Mouse (Mus musculus) liver (tissue): ENCODE measurements around the gene Plb1.
A peak's percentile ranks its signal among the peaks of the same experiment; 100 is the strongest.

Experiments
- DNase-seq: peaks from one replicate; pipeline ENCODE4 v3.0.0-alpha.2; 2020; ENCODE audit warnings: mixed read lengths

Plb1 gene

DNA sequence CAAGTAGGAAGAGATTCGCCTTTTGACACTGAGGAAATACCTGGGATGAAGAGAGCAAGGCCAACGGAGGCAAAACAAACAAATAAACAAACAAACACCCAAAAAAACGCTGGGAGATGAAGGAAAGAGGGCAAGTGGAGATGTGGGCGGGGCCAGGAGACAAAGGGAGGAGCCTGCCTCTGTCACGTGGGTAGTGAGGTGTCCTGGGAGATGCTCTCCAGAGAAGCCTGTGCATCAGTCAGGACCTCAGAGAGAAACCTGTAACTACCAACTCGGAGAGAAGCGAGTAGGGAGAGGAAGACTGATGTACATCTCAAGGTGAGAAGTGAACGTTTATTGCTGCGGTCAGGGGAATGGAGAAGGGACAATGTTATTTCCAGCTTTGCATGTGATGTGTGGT is at the start of gene Plb1:
TSS of gene Plb1 (plus strand) at position 235 of the 400 bp plus-strand sequence.
- DNase-seq: no peak

DNA sequence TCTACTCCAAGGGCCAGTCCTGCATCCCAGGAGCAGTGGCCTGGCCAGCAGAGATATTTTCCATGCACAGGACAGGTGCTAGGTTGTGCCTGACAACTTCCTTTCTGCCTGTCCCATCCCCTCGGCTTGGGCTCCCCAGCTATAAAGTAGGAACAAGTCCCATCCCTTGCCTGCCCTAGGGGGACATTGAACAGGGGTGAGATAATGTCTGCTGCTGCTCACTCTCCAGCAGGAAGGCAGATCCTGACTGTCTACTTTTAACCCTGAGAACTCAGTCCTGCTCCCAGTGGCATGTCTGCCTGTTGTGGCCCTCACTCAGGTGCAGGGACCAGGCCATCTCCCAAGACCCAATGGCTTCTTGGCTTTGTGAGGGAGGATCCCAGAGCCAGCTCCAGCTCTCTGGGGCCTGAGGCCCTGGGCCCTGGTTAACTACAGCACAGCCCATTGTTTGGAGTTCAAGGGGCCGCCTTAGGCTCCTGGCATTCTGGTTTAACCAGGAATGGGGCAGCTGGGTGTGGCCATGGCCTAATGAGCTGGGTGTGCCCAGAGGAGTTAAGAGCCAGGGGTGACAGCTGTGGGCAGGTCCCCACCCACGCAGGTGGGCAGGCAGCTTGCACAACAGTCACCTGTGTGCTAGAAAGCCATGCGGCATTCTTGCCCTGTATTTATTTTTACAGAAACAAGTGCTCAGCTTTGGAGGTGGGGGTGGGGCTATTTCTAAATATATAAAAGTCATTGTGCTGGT is 49.5 kb upstream of the Plb1 start:
- DNase-seq: no peak

DNA sequence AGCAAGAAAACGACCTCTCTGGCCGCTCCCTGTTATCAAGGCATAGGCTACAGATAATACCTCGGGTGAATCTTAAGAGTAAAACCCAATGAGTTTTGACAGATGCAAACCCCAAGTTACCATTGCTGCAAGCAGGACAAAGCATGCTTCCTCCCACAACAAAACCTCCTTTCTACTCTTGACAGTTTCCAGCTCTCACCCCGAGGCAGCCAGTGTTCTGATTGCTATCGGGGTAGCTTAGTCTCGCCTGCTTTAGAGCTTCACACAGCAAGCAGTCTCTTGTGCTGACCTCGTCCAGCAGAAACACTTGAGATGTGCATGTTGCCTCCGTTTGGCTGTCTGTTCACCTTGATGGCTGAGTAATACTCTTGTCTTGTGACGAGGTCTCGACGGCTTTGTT is 44.8 kb upstream of the Plb1 start:
- no peak for DNase-seq

DNA sequence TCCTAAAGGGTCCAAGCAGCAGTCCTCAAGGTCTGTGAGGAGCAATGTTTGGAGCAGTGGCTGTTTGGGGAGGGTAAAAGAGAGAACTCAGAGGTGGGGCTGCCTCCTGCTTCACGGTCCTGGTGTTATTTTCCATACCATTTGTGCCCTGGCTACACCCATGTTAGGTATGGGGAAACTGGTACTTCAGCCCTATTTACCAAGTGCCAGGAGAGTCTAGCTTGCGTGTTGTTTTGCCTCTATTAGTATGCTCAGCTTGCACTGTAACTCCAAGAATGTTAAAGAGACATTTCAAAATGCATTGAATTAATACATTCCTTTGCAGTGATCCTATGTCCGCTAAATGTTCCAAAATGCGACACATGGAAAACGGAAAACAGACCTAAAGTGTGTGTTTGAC is 41.2 kb upstream of the Plb1 start:
- DNase-seq: no peak

DNA sequence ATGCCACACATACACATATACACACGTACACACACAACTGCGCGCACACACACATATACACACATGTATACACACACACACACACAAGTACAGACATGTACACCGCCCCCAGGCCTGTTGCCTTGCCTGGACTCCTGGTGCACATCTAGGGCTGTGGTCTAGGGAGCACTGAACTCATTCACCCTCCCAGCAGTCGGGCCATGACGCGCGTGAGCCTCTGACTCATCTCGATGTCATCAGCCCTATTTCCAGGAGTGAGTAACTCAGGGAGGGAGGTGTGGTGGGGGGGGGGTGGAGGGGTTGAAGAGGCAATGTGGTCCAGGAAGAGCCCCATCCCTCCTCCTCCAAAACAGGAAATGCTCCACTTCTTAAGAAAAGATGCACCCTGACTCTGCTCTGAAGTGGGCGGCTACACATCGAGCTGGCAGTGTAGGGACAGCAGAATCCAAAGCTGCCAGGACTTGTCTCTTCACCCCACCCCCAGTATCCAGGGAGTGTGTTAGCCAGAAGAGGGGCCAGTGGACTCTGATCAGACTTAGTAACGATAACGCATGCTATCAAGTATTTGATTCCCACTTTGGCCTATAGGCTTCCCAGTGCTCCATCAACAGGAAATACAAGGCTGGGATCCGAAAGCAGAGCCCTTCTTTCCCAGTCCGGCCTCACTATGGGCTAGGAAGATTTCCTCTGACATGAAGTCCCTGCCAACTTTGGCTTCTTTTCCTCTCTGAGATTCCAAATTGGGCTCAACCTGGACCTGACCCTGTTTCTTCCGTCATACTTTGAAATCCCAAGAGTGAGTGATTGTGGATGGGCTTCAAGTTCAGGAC is 40.3 kb upstream of the Plb1 start:
- no peak for DNase-seq

DNA sequence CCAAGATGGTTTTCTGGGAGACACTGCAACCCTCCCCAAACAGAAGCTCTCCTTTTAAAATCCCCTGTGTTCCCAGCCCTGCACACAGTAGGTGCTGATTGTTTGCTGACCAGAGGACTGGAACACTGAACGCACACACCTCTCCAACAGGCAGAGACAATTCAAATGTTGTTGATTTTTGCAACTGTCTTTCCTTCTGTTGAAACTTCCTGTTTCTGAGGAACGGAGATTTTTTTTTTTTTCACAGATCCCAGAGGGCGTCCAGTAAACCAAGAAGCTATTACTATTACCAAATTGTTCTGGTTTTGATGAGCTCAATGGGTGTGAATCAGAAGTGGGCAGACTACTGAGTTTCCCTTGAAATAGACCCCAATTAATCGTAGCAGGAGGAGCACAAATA is 38.3 kb upstream of the Plb1 start:
- DNase-seq: no peak

DNA sequence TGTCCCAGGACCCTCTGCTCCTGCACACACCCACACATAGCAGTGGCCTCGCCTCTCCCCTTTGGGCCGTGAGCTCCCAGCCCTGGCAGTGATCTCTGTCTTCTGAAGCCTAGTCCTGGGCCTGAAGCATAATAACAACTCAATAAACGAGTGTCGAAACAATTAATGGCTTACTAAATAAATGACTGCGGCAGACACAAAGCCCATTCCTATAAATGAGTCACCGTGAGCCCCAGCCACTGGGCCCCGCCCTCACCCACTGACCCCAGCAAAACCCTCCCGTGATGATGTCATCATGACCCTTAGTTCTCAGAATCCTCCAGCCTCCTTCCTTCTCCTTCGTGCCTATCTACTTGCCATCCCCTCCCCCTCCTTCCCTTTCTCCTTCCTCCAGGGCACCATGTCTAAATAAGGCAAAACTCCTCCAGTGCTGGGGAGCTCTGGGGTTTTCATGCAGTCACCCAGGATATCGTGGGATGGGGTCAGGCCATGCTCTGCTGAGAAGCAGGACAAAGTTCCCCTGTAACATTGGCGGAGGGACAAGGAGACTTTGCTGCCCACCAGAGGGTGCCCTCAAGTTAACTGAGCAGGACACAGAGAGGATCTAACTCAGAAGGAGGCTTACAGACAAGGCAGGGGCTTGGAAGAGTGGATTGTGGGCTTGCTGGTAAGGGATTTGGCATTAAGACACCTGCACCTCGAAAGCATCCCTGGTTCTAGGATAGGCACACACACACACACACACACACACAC is 36.5 kb upstream of the Plb1 start:
- DNase-seq: no peak

DNA sequence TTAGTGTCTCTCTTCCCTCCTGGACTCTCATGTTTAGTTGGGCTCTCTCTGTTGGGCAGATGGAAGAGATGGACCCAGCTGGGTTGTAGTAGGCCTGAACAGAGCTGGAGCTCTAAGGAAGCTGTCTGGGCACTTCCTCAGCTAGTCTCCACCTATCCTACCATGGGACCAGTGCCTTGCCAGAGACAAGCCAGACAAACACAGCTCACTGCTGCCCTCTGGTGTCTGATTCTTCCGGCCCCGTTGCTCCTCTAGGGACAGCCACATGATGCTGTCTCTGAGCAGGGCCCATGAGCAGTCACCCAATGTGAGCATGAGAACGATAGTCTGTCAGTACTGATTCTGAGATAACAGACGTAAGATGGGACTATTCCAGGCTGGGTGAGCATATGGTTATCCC is 34.8 kb upstream of the Plb1 start:
- peak; percentile 82 for DNase-seq

DNA sequence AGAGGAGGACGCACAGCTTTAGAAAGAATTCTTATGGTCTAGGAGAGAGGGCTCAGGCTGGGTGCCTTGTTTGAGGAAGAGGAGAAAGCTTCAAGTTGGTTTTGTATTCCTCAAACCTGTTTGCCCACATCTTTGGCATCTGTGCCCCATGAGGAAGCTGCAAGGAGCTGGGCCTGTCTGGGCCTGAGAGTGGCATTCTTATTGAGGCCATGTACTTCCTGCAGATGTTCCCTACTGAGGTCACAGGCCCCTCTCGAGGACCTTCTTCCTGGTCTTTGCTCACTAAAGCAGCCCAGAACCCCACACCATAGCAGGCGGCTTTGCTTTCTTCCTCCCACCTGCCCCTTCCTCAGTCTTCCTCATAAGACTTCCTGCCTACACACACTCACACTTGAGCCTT is 33.4 kb upstream of the Plb1 start:
- DNase-seq: no peak

DNA sequence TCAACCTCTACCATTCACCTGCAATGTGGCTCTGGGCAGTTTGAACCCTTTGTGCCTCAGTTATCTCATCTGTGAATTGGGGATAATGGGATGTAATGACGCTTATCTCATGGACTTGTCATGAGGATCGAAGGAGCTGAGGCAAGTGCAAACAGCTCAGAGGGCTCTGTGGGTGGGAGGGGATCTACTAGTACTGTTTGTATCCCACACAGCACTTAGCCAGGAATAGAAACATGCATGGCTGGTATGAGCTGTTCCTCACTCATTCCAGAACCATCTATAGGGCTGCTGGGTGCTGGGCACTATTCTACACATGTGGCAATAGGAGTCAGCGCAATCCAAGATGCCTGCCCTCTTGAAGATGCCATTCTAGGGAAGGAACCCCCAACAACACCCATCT is 32.9 kb upstream of the Plb1 start:
- no peak for DNase-seq

DNA sequence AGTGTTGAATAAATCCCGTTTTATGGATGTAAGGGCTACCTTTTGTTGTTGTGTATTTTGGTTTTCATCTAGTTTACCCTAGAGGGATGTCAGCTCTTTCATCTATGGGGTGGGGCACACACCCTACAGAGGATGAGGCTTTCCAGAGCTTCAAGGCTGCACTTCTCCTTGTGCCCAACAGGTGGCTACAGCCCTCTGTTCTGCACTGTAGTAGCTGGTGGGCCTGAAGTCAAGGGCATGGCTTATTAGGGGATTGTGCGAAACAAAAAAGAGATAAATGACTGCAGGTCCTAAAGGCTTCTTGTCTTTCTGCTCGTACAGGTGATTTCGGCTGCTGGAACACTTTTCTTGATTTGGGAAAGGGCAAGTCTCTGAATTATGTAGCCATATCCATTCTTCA is 27.9 kb upstream of the Plb1 start:
- no peak for DNase-seq

DNA sequence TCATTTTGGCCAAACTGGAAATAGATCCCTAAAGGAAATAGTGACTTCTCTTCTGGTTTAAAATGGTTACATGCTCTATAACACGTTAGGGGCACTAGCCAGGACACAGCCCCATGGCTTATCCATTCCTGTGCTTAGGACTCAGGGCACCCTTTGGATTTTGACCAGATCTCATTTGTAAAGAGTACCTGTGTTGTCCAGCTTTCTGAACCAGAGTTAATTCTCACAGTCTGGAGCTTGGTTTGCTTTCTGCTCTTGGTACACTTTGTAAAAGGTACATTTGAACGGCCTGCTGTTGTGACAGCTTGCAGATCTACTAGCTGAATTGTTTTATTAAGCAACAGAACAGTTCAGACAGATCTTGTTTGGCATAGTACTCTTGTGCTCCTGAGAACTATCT is 25.8 kb upstream of the Plb1 start:
- DNase-seq: no peak

DNA sequence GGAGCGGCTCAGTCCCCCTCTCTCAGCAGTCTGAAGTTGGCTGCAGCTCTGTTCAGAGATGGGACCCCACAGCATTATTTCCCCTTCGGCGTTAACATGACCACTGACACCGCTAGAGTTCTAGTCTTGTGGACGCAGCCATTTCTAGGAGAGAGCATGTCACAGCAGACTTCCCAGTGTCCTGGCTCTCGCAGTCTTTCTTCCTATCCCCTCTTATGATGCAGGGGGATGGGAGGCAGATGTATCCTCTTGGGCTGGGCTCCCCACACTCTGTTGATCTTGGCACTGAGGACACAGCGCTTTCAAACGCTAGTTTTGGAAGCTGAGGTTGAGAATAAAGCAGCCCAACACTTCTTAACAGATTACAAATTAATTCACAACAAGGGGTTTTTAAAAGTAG is 24.0 kb upstream of the Plb1 start:
- no peak for DNase-seq

DNA sequence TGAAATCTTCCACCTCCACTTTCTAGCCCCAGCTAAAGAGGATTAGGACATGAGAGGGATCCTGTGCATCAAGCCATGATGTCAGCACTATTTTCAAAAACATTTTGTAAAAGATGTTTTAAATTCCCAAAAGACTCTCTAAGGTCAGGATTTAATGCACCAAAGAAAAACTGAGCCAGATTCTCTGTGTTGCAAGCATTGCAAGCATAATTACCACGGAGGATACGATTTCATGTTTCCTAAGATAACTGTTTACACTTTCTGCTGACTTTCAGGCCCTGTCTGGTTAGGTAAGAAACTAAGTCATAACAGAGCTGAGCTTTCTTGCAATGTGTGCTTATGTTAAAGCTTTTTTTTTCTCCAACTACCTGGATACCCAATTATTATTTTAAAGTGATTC is 21.5 kb upstream of the Plb1 start:
- no peak for DNase-seq

DNA sequence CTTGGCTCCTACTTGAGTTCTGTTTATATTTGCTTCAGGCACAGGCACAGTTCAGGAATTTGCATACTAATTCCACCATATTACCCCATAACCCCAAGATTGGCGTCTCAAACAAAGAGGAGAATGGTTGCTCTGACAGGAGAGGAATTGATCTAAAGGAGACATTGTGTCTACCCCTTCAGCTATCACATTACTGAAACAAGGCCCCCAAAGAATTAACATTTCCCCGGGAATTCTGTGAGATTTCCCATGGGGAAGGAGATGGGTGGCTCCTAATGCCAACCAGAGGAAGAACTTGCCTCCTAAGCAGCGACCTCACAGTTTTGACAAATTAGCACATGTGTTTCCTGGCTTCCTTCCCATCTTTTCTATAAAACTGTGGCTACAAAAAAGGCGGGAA is 18.8 kb upstream of the Plb1 start:
- DNase-seq: no peak

DNA sequence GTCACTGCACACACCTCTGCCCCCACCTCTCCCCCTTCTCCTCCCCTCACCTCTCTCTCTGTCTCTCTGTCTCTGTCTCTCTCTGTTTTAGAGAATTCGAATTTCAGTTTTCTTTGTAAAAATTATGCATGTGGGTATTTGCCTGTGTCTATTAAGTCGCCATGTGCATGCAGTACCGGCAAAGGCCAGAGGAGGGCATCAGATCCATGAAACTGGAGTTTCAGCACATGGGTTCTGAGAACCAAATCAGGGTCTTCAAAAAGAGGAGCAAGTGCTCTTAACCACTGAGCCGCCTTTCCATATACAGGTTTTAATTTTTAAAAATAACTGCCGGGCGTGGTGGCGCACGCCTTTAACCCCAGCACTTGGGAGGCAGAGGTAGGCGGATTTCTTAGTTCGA is 17.0 kb upstream of the Plb1 start:
- DNase-seq: peak; percentile 61

DNA sequence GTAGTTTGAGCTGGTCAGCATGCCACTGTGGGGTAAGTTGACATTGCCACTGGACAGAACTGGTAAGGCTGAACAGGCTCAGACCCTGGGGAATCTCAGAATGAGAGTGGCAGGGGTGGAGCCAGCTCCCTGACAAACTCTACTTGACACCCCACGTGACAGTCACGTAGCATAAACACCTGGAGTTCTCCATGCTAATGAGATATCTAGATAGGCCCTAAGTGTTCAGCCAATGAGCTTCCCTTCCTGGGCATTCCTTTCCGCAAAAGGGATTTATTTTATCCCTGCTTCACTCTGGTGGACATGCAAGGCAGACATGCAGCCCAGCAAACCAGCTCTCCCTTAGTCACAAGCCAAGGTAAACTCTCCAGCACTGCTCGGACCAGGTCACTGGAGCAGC is 16.0 kb upstream of the Plb1 start:
- DNase-seq: no peak

DNA sequence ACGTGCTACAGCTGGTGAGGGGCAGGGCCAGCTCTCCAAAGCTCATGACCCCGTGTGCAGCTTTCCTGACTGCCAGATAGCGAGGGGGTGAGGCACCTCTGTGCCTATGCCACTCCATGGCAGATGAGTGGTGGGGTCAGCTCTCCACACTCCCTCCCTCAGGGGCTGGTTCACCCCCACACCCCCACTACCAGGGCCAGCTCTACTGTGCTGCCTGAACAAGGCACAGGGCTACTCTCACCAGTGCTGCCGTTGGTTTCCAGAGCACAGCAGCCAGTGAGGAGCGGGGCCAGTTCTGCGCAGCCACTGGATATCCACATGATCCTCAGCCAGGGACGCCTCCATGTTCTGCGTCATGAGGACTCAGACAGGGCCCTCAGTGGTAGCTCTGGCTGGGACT is 15.0 kb upstream of the Plb1 start:
- no peak for DNase-seq

DNA sequence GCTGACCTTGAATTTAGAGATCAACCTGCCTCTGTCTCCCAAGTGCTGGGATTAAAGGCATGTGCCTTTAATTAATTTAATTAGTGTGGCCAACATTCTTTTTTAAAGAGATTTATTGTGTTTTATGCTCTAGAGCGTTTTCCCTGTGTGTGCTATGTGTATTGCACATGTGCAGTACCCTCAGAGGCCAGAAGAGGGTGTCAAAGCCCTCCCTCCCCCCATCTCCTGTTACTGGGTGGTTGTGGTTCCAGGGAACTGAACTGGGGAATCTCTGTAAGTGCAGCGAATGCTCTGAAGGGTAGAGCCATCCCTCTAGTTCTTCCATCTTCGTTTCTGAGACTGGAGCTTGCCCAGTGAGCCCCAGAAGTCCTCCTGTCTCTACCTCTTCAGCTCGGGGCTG is 2.1 kb upstream of the Plb1 start:
- DNase-seq: peak; percentile 13

DNA sequence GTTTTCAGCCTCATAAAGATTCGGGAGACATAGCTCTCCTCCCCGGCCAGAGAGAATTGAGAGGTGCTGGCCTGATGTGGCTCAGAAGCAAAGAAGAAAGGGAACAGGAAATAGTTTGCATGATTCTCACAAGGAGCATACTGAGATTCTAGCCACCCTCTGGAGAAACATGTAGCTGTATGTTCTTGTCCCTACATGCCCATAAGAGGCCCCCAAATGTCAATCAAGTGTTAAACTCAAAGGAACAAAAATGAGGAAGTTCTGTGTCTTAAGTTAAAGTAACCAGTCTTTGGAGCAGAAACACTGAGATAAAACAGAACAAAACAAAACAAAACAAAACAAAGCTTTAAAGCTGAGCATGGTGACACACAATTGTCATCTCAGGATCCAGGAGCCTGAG is 6.8 kb downstream of the Plb1 start:
- no peak for DNase-seq

DNA sequence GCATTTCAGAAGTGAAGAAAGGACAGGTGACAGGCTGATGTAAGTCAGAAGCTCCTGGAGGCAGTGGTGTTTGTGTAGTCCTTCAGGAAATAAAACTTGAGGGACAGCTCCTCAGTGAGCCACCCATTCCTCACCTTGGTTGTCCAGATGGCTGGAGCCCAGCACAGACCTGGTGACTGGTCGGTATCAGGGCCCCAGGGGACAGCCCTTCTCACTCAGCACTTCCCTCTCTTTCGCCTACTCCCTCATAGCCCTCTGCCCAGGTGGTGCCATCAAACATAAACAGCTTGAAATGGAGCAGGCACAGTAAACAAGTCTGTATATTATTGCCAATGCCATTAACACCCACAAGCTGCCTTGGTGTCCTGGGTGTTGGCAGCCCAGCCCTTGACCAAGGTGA is 8.2 kb downstream of the Plb1 start:
- DNase-seq: no peak

DNA sequence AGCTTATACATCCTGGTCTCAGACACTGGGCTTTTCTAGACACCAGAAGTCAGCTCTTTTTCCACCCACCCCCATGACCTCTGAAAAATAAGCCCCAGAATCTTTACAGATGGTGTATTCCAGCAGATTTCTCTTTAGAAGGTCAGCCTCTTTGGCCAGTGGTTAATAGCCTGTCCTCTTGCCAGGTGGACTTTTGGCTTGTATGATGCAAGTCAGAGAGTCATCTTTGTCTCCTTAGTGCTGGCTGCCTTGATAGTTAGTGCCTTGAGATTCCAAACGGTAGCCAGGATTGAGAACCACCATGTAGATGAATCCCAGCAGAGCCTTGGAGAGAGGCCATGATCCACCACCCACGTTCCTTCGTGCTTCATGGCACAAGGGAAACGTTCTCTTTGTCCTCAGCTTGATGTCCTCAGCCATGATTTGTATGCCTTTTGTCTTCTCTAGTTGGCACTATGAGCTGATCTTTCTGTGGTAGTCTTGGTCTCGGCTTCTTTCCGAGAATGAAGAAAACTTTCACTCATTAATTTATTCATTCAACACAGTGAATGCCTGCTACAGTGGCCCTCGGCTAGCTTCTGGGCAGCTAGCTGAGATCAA is 10.9 kb downstream of the Plb1 start:
- no peak for DNase-seq

DNA sequence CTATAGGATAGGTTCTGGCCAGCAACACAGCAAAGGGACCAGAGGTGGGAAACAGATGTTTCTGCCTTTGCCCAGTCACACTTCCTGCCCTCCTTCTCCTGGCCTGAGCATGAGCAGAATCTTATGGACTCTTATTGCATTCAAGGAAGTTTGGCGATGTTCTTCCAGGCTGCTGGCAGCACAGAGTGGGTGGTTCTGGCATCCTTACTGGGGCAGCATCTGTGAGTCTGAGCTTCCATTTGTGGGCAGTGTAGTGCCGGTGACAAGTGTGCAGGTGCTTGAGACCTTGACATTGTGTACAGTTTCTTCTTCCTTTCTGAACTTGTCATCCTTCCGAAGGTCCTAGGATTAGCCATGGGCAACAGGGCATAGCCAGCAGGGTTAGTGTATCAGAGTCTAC is 12.9 kb downstream of the Plb1 start:
- DNase-seq: no peak
